Mouse (Mus musculus): ENCODE data around the gene Lpo. TPM values are rescaled to one million over a fixed set of nuclear protein-coding genes. Genes with fewer than 3 reads are reported as not detected.

Lpo gene
- not detected for polyA plus RNA-seq (2015; fragmentation: Illumina TruSeq; extraction: RNeasy Lipid Tissue Mini Kit (QIAGEN cat#74804); ENCODE audit: insufficient read depth, low read depth, low replicate concordance)

GRCm38 (mm10) chr11:87828239-87828900 lies at the start of gene Lpo:
Lpo (minus strand) TSS chr11:87828289.

DNA sequence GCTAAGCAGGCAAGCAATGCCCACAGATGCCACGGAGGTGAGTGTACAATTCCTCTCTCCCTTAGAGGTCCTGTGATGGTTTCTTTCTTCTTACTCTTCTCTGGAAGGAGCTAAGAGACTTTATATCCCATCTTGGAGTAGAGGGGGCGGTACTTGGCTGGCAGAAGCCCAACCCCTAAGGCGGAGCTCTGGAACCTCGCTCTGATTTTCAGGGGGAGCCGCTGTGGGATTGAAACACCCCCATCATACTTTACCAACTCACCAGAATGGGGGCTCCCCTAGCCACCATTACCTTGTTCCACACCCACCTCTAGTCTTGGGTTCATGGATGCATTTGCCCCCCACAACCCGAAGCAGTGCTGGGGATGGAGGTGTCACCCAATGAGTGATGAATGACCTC lies 47.3 kb upstream of the Lpo start, which contains the start of gene Epx:
TSS of gene Epx (minus strand) at position 101 of the 400 bp plus-strand sequence.

DNA sequence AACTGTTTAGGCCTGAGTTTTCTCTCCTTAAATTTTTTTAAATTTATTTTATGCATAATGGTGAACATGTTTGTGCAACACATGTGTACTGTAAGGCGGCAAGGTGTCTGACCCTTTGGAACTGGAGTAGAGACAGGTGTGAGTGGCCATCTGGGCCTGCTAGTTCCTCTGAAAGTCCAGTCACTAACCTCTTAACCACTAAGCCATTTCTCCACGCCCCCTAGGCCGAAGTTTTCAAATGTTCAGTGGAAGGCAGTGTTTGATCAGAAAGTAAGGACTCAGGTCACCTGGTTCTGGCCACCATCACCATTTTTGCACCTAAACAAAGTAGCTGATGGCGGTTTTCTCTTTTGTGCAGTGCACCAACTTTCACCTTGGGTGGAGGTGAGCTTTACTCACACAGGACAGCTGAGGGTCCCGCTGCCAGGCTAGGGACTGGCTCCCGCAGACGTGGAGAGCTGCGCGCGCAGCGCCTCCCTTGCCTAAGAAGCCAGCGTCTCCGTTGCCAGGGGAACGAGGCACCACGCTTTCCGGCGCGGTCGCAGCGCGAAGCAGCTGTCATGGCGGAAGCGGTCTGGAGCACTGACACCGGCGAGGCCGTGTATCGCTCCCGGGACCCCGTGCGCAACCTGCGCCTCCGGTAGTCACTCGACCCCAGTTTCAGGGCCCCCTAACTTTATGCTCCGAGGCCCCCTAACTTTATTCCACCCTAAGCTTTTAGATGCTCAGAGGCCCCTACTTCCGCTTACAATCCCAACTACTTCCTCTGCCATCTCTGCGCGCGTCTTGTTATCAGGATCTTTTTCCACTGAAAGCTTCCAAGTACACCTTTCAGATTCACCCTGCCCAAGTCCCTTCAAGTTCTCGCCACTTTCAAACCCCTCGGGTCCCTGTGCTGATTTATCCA lies 24.9 kb upstream of the Lpo start, which contains the start of gene Mks1:
TSS of gene Mks1 (plus strand) at position 526 of the 907 bp plus-strand sequence.

GRCm38 (mm10) chr11:87793460-87793859 lies 34.6 kb downstream of the Lpo start, which contains the start of gene Mpo:
Mpo (plus strand) TSS chr11:87793581.

DNA sequence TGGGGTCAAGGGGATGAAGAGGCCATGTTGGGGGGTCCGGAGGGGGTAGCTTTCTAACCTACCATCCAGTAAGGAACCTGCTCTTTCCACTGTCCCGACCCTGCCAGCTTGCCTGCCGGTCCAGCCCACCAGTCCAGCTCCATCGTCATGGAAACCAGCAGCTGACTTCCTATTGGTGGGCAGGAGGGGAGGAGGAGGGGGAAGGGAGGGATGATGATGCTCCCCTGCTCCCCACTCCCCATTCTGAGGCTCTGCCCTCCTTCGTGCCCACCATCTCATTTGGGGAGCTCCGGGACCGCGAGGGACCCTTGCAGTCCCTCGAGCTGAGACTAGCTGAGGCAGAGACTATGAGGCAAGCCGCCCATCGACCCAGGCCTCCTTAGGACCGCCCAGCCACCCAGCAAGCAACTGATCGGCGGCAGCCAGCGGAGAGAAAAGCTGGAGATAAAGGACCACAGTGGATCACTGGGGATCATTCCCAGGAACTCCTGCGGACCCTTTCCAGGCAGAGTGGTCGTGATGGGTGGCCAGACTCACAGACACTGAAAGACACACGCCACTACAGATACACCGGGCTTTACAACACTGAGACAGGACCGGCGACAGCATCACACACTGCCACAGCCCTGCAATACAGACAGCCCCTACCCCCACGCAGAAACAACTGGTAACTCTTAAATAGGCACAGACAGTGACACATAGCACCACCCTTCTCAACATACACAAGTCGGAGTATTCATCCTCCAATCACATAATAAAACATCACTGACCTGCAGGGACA lies 67.6 kb downstream of the Lpo start, which contains the start of gene Tspoap1:
TSS of gene Tspoap1 (plus strand) at position 241 of the 781 bp plus-strand sequence.

Other genes with a start within 250 kb of the Lpo start
- gene Mtmr4, start 236.1 kb downstream of the Lpo start, polyA plus RNA-seq (2015; fragmentation: Illumina TruSeq; extraction: RNeasy Lipid Tissue Mini Kit (QIAGEN cat#74804); ENCODE audit: insufficient read depth, low read depth, low replicate concordance): 5.4 TPM
- gene Hsf5, start 211.1 kb downstream of the Lpo start, polyA plus RNA-seq (2015; fragmentation: Illumina TruSeq; extraction: RNeasy Lipid Tissue Mini Kit (QIAGEN cat#74804); ENCODE audit: insufficient read depth, low read depth, low replicate concordance): not detected
- 2.4 TPM for gene Rnf43, start 165.6 kb downstream of the Lpo start, polyA plus RNA-seq (2015; fragmentation: Illumina TruSeq; extraction: RNeasy Lipid Tissue Mini Kit (QIAGEN cat#74804); ENCODE audit: insufficient read depth, low read depth, low replicate concordance)
- 15.9 TPM for gene Supt4a, start 90.7 kb downstream of the Lpo start, polyA plus RNA-seq (2015; fragmentation: Illumina TruSeq; extraction: RNeasy Lipid Tissue Mini Kit (QIAGEN cat#74804); ENCODE audit: insufficient read depth, low read depth, low replicate concordance)
- gene Tspoap1, start 67.7 kb downstream of the Lpo start, polyA plus RNA-seq (2015; fragmentation: Illumina TruSeq; extraction: RNeasy Lipid Tissue Mini Kit (QIAGEN cat#74804); ENCODE audit: insufficient read depth, low read depth, low replicate concordance): 2.9 TPM
- not detected for gene Mpo, start 34.7 kb downstream of the Lpo start, polyA plus RNA-seq (2015; fragmentation: Illumina TruSeq; extraction: RNeasy Lipid Tissue Mini Kit (QIAGEN cat#74804); ENCODE audit: insufficient read depth, low read depth, low replicate concordance)
- 2.3 TPM for gene Mks1, start 24.9 kb upstream of the Lpo start, polyA plus RNA-seq (2015; fragmentation: Illumina TruSeq; extraction: RNeasy Lipid Tissue Mini Kit (QIAGEN cat#74804); ENCODE audit: insufficient read depth, low read depth, low replicate concordance)
- gene Epx, start 47.2 kb upstream of the Lpo start, polyA plus RNA-seq (2015; fragmentation: Illumina TruSeq; extraction: RNeasy Lipid Tissue Mini Kit (QIAGEN cat#74804); ENCODE audit: insufficient read depth, low read depth, low replicate concordance): not detected
- gene Olfr462, start 64.0 kb upstream of the Lpo start, polyA plus RNA-seq (2015; fragmentation: Illumina TruSeq; extraction: RNeasy Lipid Tissue Mini Kit (QIAGEN cat#74804); ENCODE audit: insufficient read depth, low read depth, low replicate concordance): not detected
- not detected for gene Olfr463, start 69.1 kb upstream of the Lpo start, polyA plus RNA-seq (2015; fragmentation: Illumina TruSeq; extraction: RNeasy Lipid Tissue Mini Kit (QIAGEN cat#74804); ENCODE audit: insufficient read depth, low read depth, low replicate concordance)
- not detected for gene Olfr464, start 92.7 kb upstream of the Lpo start, polyA plus RNA-seq (2015; fragmentation: Illumina TruSeq; extraction: RNeasy Lipid Tissue Mini Kit (QIAGEN cat#74804); ENCODE audit: insufficient read depth, low read depth, low replicate concordance)
- gene Dynll2, start 159.2 kb upstream of the Lpo start, polyA plus RNA-seq (2015; fragmentation: Illumina TruSeq; extraction: RNeasy Lipid Tissue Mini Kit (QIAGEN cat#74804); ENCODE audit: insufficient read depth, low read depth, low replicate concordance): 32.0 TPM
- gene Srsf1, start 219.1 kb upstream of the Lpo start, polyA plus RNA-seq (2015; fragmentation: Illumina TruSeq; extraction: RNeasy Lipid Tissue Mini Kit (QIAGEN cat#74804); ENCODE audit: insufficient read depth, low read depth, low replicate concordance): 39.8 TPM
- gene Vezf1, start 240.0 kb upstream of the Lpo start, polyA plus RNA-seq (2015; fragmentation: Illumina TruSeq; extraction: RNeasy Lipid Tissue Mini Kit (QIAGEN cat#74804); ENCODE audit: insufficient read depth, low read depth, low replicate concordance): 9.6 TPM